Mouse (Mus musculus): ENCODE data around the gene Lamc1. TPM values are rescaled to one million over a fixed set of nuclear protein-coding genes. Genes with fewer than 3 reads are reported as not detected.
"Not testable (repeated sequence)": the region's sequence is repeated elsewhere in the genome, so short reads cannot be mapped to it uniquely, and the experiment has no call there.

The Lamc1 gene
- polyA plus RNA-seq, 1 experiment from 2014 or later, result 37.0 TPM

GRCm38 (mm10) chr1:153312992-153313391 is 19.6 kb downstream of the Lamc1 start:
- no peaks in the 10 kb centered on the region for H3K36me3 ChIP-seq (ENCODE audit: control insufficient read depth, insufficient read depth, low read length)
- ATAC-seq (ENCODE audit: insufficient read depth, low FRiP score, low TSS enrichment) (no peak), DNase-seq (ENCODE audit: low spot score) (no peak)
- no peak overlapping the region for H3K9ac ChIP-seq (ENCODE audit: low read length)
- H3K4me1 ChIP-seq (ENCODE audit: control insufficient read depth, insufficient read depth, low read length), result no peaks in the 10 kb centered on the region
- no peak overlapping the region for H3K4me3 ChIP-seq (ENCODE audit: low read depth, low read length)
- WGBS, result 96% methylated on average over 5 of the region's 5 CpGs
- no peak overlapping the region for H3K27ac ChIP-seq (ENCODE audit: low read depth, low read length)
- no peak overlapping the region for H3K4me2 ChIP-seq (ENCODE audit: low read depth)
- H3K27me3 ChIP-seq (ENCODE audit: control insufficient read depth, insufficient read depth, low read length), result no peaks in the 10 kb centered on the region
- no peaks in the 10 kb centered on the region for H3K9me3 ChIP-seq (ENCODE audit: control insufficient read depth, low read length)

- no peak overlapping the region for H3K9ac ChIP-seq (ENCODE audit: low read length)
- DNase-seq (ENCODE audit: low spot score) (no peak), ATAC-seq (ENCODE audit: insufficient read depth, low FRiP score, low TSS enrichment) (no peak)
- H3K4me1 ChIP-seq (ENCODE audit: control insufficient read depth, insufficient read depth, low read length), result no peaks in the 10 kb centered on the region
- H3K4me3 ChIP-seq (ENCODE audit: low read depth, low read length), result no peak overlapping the region
- H3K9me3 ChIP-seq (ENCODE audit: control insufficient read depth, low read length), result no peaks in the 10 kb centered on the region
- H3K27ac ChIP-seq (ENCODE audit: low read depth, low read length), result no peak overlapping the region
- WGBS, result 94% methylated on average over 5 of the region's 5 CpGs
- no peaks in the 10 kb centered on the region for H3K27me3 ChIP-seq (ENCODE audit: control insufficient read depth, insufficient read depth, low read length)
- H3K36me3 ChIP-seq (ENCODE audit: control insufficient read depth, insufficient read depth, low read length), result no peaks in the 10 kb centered on the region
- no peak overlapping the region for H3K4me2 ChIP-seq (ENCODE audit: low read depth)
These were observed 22.4 kb downstream of the Lamc1 start for GRCm38 (mm10) chr1:153310190-153310589.

GRCm38 (mm10) chr1:153309310-153309709 is 23.3 kb downstream of the Lamc1 start:
- WGBS, result 67% methylated on average over 4 of the region's 4 CpGs
- Histone ChIP-seq H3K9me3 (ENCODE audit: control insufficient read depth, low read length) (no peaks in the 10 kb centered on the region), H3K36me3 (ENCODE audit: control insufficient read depth, insufficient read depth, low read length) (no peaks in the 10 kb centered on the region), H3K27ac (ENCODE audit: low read depth, low read length) (no peak overlapping the region), H3K9ac (ENCODE audit: low read length) (no peak overlapping the region), H3K4me2 (ENCODE audit: low read depth) (no peak overlapping the region), H3K27me3 (ENCODE audit: control insufficient read depth, insufficient read depth, low read length) (no peaks in the 10 kb centered on the region), H3K4me1 (ENCODE audit: control insufficient read depth, insufficient read depth, low read length) (no peaks in the 10 kb centered on the region), H3K4me3 (ENCODE audit: low read depth, low read length) (no peak overlapping the region)
- no peak for ATAC-seq (ENCODE audit: insufficient read depth, low FRiP score, low TSS enrichment)
- no peak for DNase-seq (ENCODE audit: low spot score)

GRCm38 (mm10) chr1:153308915-153309296 is 23.7 kb downstream of the Lamc1 start:
- H3K9ac ChIP-seq (ENCODE audit: low read length), result no peak overlapping the region
- H3K4me2 ChIP-seq (ENCODE audit: low read depth), result no peak overlapping the region
- DNase-seq (ENCODE audit: low spot score) (no peak), ATAC-seq (ENCODE audit: insufficient read depth, low FRiP score, low TSS enrichment) (no peak)
- H3K27ac ChIP-seq (ENCODE audit: low read depth, low read length), result no peak overlapping the region
- no peaks in the 10 kb centered on the region for H3K9me3 ChIP-seq (ENCODE audit: control insufficient read depth, low read length)
- H3K4me3 ChIP-seq (ENCODE audit: low read depth, low read length), result no peak overlapping the region
- no peaks in the 10 kb centered on the region for H3K27me3 ChIP-seq (ENCODE audit: control insufficient read depth, insufficient read depth, low read length)
- H3K4me1 ChIP-seq (ENCODE audit: control insufficient read depth, insufficient read depth, low read length), result no peaks in the 10 kb centered on the region
- no peaks in the 10 kb centered on the region for H3K36me3 ChIP-seq (ENCODE audit: control insufficient read depth, insufficient read depth, low read length)
- WGBS, result 50% methylated on average over 10 of the region's 10 CpGs

GRCm38 (mm10) chr1:153308179-153308914 is 24.2 kb downstream of the Lamc1 start:
- Histone ChIP-seq H3K9me3 (ENCODE audit: control insufficient read depth, low read length) (no peaks in the 10 kb centered on the region), H3K4me3 (ENCODE audit: low read depth, low read length) (no peak overlapping the region), H3K4me1 (ENCODE audit: control insufficient read depth, insufficient read depth, low read length) (no peaks in the 10 kb centered on the region), H3K36me3 (ENCODE audit: control insufficient read depth, insufficient read depth, low read length) (no peaks in the 10 kb centered on the region), H3K27ac (ENCODE audit: low read depth, low read length) (no peak overlapping the region), H3K27me3 (ENCODE audit: control insufficient read depth, insufficient read depth, low read length) (no peaks in the 10 kb centered on the region), H3K9ac (ENCODE audit: low read length) (no peak overlapping the region), H3K4me2 (ENCODE audit: low read depth) (no peak overlapping the region)
- DNase-seq (ENCODE audit: low spot score), result no peak
- 78% methylated on average over 9 of the region's 9 CpGs for WGBS
- no peak for ATAC-seq (ENCODE audit: insufficient read depth, low FRiP score, low TSS enrichment)

GRCm38 (mm10) chr1:153307509-153308178 is 24.9 kb downstream of the Lamc1 start:
- Histone ChIP-seq H3K27ac (ENCODE audit: low read depth, low read length) (no peak overlapping the region), H3K9ac (ENCODE audit: low read length) (no peak overlapping the region), H3K9me3 (ENCODE audit: control insufficient read depth, low read length) (no peaks in the 10 kb centered on the region), H3K27me3 (ENCODE audit: control insufficient read depth, insufficient read depth, low read length) (no peaks in the 10 kb centered on the region), H3K4me3 (ENCODE audit: low read depth, low read length) (no peak overlapping the region), H3K4me2 (ENCODE audit: low read depth) (no peak overlapping the region), H3K4me1 (ENCODE audit: control insufficient read depth, insufficient read depth, low read length) (no peaks in the 10 kb centered on the region), H3K36me3 (ENCODE audit: control insufficient read depth, insufficient read depth, low read length) (no peaks in the 10 kb centered on the region)
- ATAC-seq (ENCODE audit: insufficient read depth, low FRiP score, low TSS enrichment) (no peak), DNase-seq (ENCODE audit: low spot score) (no peak)
- WGBS, result 81% methylated on average over 12 of the region's 12 CpGs

- H3K9ac ChIP-seq (ENCODE audit: low read length); ATAC-seq (ENCODE audit: insufficient read depth, low FRiP score, low TSS enrichment); H3K36me3 ChIP-seq (ENCODE audit: control insufficient read depth, insufficient read depth, low read length); DNase-seq (ENCODE audit: low spot score); H3K27ac ChIP-seq (ENCODE audit: low read depth, low read length); H3K4me2 ChIP-seq (ENCODE audit: low read depth); H3K27me3 ChIP-seq (ENCODE audit: control insufficient read depth, insufficient read depth, low read length); H3K4me3 ChIP-seq (ENCODE audit: low read depth, low read length); H3K9me3 ChIP-seq (ENCODE audit: control insufficient read depth, low read length); H3K4me1 ChIP-seq (ENCODE audit: control insufficient read depth, insufficient read depth, low read length): not testable (repeated sequence)
- WGBS, result 88% methylated on average over 9 of the region's 9 CpGs
These were observed 26.9 kb downstream of the Lamc1 start for GRCm38 (mm10) chr1:153305728-153306127.

GRCm38 (mm10) chr1:153305249-153305648 is 27.3 kb downstream of the Lamc1 start:
- not testable (repeated sequence) for H3K4me3 ChIP-seq (ENCODE audit: low read depth, low read length); H3K27ac ChIP-seq (ENCODE audit: low read depth, low read length); ATAC-seq (ENCODE audit: insufficient read depth, low FRiP score, low TSS enrichment); H3K36me3 ChIP-seq (ENCODE audit: control insufficient read depth, insufficient read depth, low read length); H3K9me3 ChIP-seq (ENCODE audit: control insufficient read depth, low read length); H3K4me2 ChIP-seq (ENCODE audit: low read depth); DNase-seq (ENCODE audit: low spot score); H3K4me1 ChIP-seq (ENCODE audit: control insufficient read depth, insufficient read depth, low read length); H3K9ac ChIP-seq (ENCODE audit: low read length); H3K27me3 ChIP-seq (ENCODE audit: control insufficient read depth, insufficient read depth, low read length)
- 93% methylated on average over 22 of the region's 22 CpGs for WGBS

GRCm38 (mm10) chr1:153299436-153299835 is 33.1 kb downstream of the Lamc1 start:
- not testable (repeated sequence) for ATAC-seq (ENCODE audit: insufficient read depth, low FRiP score, low TSS enrichment); H3K27me3 ChIP-seq (ENCODE audit: control insufficient read depth, insufficient read depth, low read length); DNase-seq (ENCODE audit: low spot score); H3K9me3 ChIP-seq (ENCODE audit: control insufficient read depth, low read length); H3K4me3 ChIP-seq (ENCODE audit: low read depth, low read length); H3K4me1 ChIP-seq (ENCODE audit: control insufficient read depth, insufficient read depth, low read length); H3K9ac ChIP-seq (ENCODE audit: low read length); H3K36me3 ChIP-seq (ENCODE audit: control insufficient read depth, insufficient read depth, low read length); H3K4me2 ChIP-seq (ENCODE audit: low read depth); H3K27ac ChIP-seq (ENCODE audit: low read depth, low read length)
- 90% methylated on average over 5 of the region's 5 CpGs for WGBS
